Mouse (Mus musculus) C2C12 (cell line): ENCODE measurements around the gene Tubb5. TPM values are rescaled to one million over a fixed set of nuclear protein-coding genes. Genes with fewer than 3 reads are reported as not detected.

Source experiments
- H3K27me3 ChIP-seq: one replicate; pipeline ENCODE4 v1.6.1; 2011; ENCODE audit not compliant: control insufficient read depth, insufficient read depth, insufficient read length
- H3K36me3 ChIP-seq: one replicate; pipeline ENCODE4 v1.6.1; 2011; ENCODE audit not compliant: control insufficient read depth, insufficient read depth
- H3K4me3 ChIP-seq: one replicate; pipeline ENCODE4 v1.5.1; 2011; ENCODE audit warnings: mild to moderate bottlenecking, control low read depth; ENCODE audit not compliant: poor library complexity, insufficient read depth, severe bottlenecking
- H3K79me2 ChIP-seq: one replicate; pipeline ENCODE4 v1.6.1; 2011; ENCODE audit not compliant: control insufficient read depth, insufficient read depth
- H3K79me3 ChIP-seq: one replicate; pipeline ENCODE4 v1.6.1; 2011; ENCODE audit warnings: low read depth, control low read depth
- H3ac ChIP-seq: one replicate; pipeline ENCODE3; 2011; ENCODE audit warnings: low read depth; ENCODE audit not compliant: control insufficient read depth, insufficient read length
- CEBPB ChIP-seq: IDR thresholded peaks from one replicate; pipeline ENCODE4 v1.6.1; 2011; ENCODE audit warnings: low read depth, mild to moderate bottlenecking, control low read depth, moderate library complexity
- CTCF ChIP-seq: IDR thresholded peaks from one replicate; pipeline ENCODE4 v1.5.1; 2011; ENCODE audit not compliant: control insufficient read depth, insufficient read depth, insufficient read length
- FOSL1 ChIP-seq: IDR thresholded peaks from one replicate; pipeline ENCODE4 v1.8.0; 2011; ENCODE audit warnings: mild to moderate bottlenecking, low read length; ENCODE audit not compliant: poor library complexity, insufficient read depth, severe bottlenecking
- MAX ChIP-seq: IDR thresholded peaks from one replicate; pipeline ENCODE4 v1.6.1; 2011; ENCODE audit warnings: mild to moderate bottlenecking, control low read depth
- MYOD1 ChIP-seq: IDR thresholded peaks from one replicate; pipeline ENCODE4 v1.6.1; 2011; ENCODE audit warnings: low read depth; ENCODE audit not compliant: control insufficient read depth, insufficient read length
- MYOG ChIP-seq: IDR thresholded peaks from one replicate; pipeline ENCODE4 v1.6.1; 2011; ENCODE audit not compliant: control insufficient read depth, insufficient read length; ENCODE audit errors: extremely low read depth
- USF1 ChIP-seq: IDR thresholded peaks from one replicate; pipeline ENCODE4 v1.6.1; 2011; ENCODE audit warnings: low read depth, mild to moderate bottlenecking, control low read depth, moderate library complexity
- polyA plus RNA-seq: library from polyadenylated mRNA; unstranded; fragments of >200 nt; fragmentation: generic; extraction: Trizol; gene quantifications from one replicate; pipeline ENCODE4 v1.2.1, GENCODE M21; 2012; ENCODE audit warnings: missing spikeins

The Tubb5 gene
- polyA plus RNA-seq, 1 experiment, result 1,881 TPM

DNA sequence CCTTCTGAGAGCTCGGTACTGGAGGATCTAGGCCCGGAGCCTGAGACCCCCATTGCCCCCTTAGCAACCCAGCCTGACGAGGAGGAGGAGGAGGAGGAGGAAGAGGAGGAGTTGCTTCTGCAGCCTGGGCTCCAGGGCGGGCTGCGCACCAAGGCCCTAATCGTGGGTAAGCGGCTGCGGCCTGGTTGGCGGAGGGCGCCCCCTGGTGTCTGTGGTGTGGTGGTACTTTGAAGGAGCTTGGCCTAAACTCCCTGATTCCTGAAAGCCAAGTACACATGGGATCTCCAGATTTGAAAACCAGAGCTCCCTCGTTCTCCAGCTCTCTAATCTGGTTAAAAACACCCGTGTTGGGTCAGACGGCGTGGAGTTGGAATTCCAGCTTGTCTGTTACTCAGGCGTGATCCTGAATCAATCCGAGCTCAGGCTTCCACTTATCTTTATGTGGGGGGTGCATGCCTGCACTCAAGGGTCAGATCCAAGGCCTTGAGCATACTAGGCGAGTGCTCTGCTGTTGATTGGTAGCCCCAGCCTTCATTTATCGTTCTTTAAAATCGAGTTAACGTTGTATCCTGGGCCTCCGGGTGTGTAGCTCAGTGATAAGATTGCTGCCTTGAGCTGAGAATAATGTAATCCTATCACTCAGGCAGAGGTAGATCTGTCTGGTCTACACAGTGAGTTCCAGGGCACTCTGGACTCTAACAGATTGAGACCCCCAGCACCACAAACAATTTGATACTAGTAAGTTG, 35.8 kb upstream of the Tubb5 start:
- no peaks in the 10 kb centered on the region for H3K27me3 ChIP-seq
- H3K79me2 ChIP-seq, result peaks cover 65% of the 10 kb centered on the region
- no peak overlapping the region for H3K4me3 ChIP-seq
- H3K79me3 ChIP-seq, result peaks cover 50% of the 10 kb centered on the region
- TF ChIP-seq CEBPB (no peak), CTCF (peak; percentile 92)
- no peak overlapping the region for H3ac ChIP-seq
- peaks cover 64% of the 10 kb centered on the region for H3K36me3 ChIP-seq

DNA sequence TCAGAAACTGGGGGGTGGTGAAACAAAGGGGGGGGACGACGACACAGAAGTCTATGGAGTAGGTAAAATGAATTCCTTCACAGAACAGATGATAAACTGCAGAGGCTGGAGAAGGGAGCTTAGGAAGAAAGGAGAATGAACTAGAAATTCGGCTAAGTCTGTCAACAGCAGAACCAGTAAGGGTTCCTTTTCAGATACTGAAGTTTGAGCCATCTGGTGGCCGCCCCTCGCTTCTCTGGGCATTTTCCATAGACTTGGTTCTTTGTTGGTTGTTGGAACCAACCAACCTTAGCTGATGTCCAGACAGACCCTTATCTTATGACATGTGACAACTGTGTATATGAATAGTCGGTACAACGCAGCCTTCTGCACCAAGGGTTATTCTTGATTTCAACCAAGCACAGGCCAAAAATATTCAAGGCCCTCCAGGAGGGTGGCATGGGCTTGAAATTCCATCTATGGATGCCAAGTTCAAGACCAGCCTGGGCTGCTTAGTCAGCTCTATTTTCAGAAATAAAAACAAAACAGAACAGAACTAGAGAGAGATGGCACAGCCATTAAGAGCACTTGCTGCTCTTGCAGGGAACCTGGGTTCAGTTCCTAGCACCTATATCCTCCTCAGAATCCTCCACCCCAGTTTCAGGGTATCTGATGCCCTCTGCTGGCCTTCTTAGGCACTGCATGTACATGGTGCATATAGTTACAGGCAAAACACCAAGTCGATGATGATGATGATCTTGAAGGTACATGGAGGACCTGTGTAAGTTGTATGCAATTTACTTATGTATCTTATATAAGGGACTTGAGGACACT, 33.0 kb upstream of the Tubb5 start:
- H3K79me3 ChIP-seq, result peaks cover 75% of the 10 kb centered on the region
- H3K27me3 ChIP-seq, result no peaks in the 10 kb centered on the region
- TF ChIP-seq FOSL1 (no peak), CTCF (peak; percentile 36), CEBPB (no peak), USF1 (no peak), MAX (no peak), MYOG (no peak), MYOD1 (no peak)
- peak overlapping the region; percentile 92 for H3K4me3 ChIP-seq
- no peak overlapping the region for H3ac ChIP-seq
- H3K36me3 ChIP-seq, result peaks cover 76% of the 10 kb centered on the region
- peaks cover 93% of the 10 kb centered on the region for H3K79me2 ChIP-seq

DNA sequence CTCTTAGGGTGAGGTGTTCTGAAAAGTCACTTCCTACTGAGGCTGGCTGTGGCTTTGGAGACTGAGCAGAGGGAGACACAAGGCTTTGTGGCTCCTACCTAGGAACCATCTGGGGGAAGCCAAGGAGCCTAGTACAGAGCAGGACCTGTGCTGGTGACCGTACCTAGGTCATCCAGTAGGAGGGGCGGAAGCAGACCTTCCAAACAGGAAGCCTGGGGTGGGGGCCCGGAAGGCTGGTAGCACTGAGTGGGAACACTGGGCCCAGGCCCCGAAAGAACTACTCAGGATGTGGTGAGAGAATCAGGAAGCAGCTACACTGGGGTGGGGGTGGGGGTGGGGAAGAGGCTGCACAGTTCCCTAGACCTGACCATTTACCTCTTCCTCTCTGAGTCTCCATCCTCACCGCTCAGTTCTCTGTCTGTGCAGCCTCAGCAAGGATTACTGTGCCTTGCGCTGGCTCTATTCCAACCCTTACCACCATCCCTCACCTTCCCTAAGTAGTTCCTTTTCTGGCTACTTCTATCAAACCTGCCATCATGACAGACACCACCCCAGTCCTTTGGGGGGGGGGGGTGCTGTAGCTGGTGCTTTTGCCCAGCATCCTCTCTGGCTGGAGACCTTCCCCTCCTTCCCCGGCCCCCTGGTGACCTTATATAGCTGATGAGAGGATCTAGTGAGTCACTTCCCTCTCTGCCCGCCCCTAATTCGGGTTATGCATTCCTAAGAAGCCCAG, 32.2 kb upstream of the Tubb5 start:
- Histone ChIP-seq H3K79me3 (peaks cover 76% of the 10 kb centered on the region), H3K36me3 (peaks cover 68% of the 10 kb centered on the region), H3K27me3 (no peaks in the 10 kb centered on the region), H3K79me2 (peaks cover 94% of the 10 kb centered on the region), H3K4me3 (peak overlapping the region; percentile 92), H3ac (peak overlapping the region; percentile 12)
- TF ChIP-seq FOSL1, result peak; percentile 35
- no peak for TF ChIP-seq CTCF

DNA sequence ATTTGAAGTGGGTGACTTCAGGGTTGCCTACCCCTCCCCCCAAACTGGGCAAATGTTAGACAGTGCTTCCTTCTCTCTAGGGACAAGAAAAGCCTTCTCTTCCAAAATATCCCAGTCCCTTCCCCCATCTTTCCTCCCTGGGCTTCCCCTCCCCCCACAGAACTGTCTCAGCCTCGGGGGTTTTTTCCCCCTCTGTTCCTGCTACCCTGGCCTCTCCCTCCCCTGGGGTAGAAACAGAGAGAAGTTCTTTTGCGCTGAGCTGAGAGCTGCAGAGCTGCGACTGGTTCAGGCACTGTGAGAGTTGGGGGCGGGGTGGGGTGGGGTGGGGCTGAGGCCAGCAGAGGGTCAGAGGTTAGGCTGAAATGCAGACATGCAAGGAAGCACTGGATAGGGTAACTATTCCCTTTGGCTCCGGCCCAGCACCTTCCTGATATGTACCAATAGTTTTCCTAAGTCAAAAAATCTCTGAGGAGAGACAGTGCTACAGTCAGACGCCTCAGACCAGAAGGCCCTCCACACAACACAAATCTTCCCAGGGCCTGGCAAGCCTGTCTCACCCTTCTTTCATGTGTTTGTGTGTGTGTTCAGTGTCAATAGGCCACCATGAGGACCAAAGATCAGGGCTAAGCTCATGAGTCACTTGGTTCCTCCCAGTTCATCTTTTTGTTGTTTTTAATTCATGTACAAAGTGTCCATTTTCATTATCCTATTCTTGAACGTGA, 31.4 kb upstream of the Tubb5 start:
- Histone ChIP-seq H3K27me3 (no peaks in the 10 kb centered on the region), H3K79me3 (peaks cover 73% of the 10 kb centered on the region), H3K4me3 (peak overlapping the region; percentile 92), H3K36me3 (peaks cover 60% of the 10 kb centered on the region), H3ac (peak overlapping the region; percentile 73), H3K79me2 (peaks cover 93% of the 10 kb centered on the region)
- TF ChIP-seq CEBPB (no peak), MYOD1 (no peak), MAX (no peak), CTCF (no peak), MYOG (no peak), USF1 (no peak)

DNA sequence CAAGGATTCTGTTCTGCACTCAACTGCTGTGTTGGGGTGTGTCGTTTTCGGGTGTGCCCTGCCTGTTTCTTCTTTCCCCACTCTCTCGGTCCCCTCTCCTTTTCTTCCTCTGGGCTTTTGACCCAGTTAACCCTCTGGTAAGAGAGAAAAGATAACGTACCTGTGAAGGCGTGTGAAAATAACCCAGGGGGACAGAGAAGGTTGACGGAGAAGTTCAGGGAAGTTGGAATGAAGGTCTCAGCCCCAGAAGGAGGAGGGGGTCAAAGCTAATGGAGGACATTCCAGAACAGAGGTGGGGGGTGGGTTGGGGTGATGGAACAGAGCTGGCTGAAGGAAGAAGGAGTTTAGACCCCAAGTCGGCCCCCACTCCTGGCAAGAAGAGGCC, 30.8 kb upstream of the Tubb5 start:
- no peaks in the 10 kb centered on the region for H3K27me3 ChIP-seq
- peaks cover 55% of the 10 kb centered on the region for H3K36me3 ChIP-seq
- TF ChIP-seq CTCF, result no peak
- TF ChIP-seq FOSL1, result no peak
- TF ChIP-seq USF1, result no peak
- TF ChIP-seq CEBPB, result no peak
- TF ChIP-seq MYOD1, result no peak
- no peak for TF ChIP-seq MAX
- TF ChIP-seq MYOG, result no peak
- peak overlapping the region; percentile 92 for H3K4me3 ChIP-seq
- peak overlapping the region; percentile 61 for H3ac ChIP-seq
- peaks cover 93% of the 10 kb centered on the region for H3K79me2 ChIP-seq
- peaks cover 67% of the 10 kb centered on the region for H3K79me3 ChIP-seq
